Mouse (Mus musculus): ENCODE results near the gene Ago3. TPM values are rescaled to one million over a fixed set of nuclear protein-coding genes. Genes with fewer than 3 reads are reported as not detected.
A peak's percentile ranks its signal among the peaks of the same experiment; 100 is the strongest.

The Ago3 gene
- 17.6 and 22.5 TPM in 2 replicates for polyA plus RNA-seq (2015; fragmentation: Nextera tagmentation; extraction: Ambion mirVana)

- WGBS, result under 1% methylated on average over 56 of the region's 65 CpGs
- H3K4me3 ChIP-seq, result peak within 1 kb of the TSS; percentile 94
These were observed at the start of gene Ago3 for GRCm38 (mm10) chr4:126429347-126430079. TSS of gene Ago3 (minus strand) at chr4:126429556.

GRCm38 (mm10) chr4:126473031-126473430 is 43.7 kb upstream of the Ago3 start:
- Histone ChIP-seq H3K9ac (no peak overlapping the region), H3K4me2 (replicated peaks) (no peak overlapping the region), H3K36me3 (no peaks in the 10 kb centered on the region), H3K4me3 (no peak overlapping the region), H3K27me3 (no peaks in the 10 kb centered on the region), H3K27ac (no peak overlapping the region), H3K9me3 (no peaks in the 10 kb centered on the region), H3K4me1 (no peaks in the 10 kb centered on the region)
- ATAC-seq (ENCODE audit: low FRiP score, low read depth), result no peak
- WGBS, result 41% methylated on average over 5 of the region's 5 CpGs

More at GRCm38 (mm10) chr4:126429347-126430079, at the start of gene Ago3:
- Histone ChIP-seq H3K9me3 (no peaks in the 10 kb centered on the region), H3K36me3 (no peaks in the 10 kb centered on the region), H3K27me3 (no peaks in the 10 kb centered on the region), H3K9ac (peak within 1 kb of the TSS; percentile 93), H3K4me2 (replicated peaks) (peak within 1 kb of the TSS; percentile 92), H3K4me1 (peaks cover 7% of the 10 kb centered on the region), H3K27ac (peak within 1 kb of the TSS; percentile 85)
- peak; percentile 94 for ATAC-seq (ENCODE audit: low FRiP score, low read depth)

GRCm38 (mm10) chr4:126469334-126469733 is 40.0 kb upstream of the Ago3 start:
- H3K27me3 ChIP-seq, result no peaks in the 10 kb centered on the region
- WGBS, result 48% methylated on average over 1 of the region's 1 CpGs
- no peaks in the 10 kb centered on the region for H3K9me3 ChIP-seq
- H3K27ac ChIP-seq, result no peak overlapping the region
- H3K4me2 ChIP-seq (replicated peaks), result no peak overlapping the region
- no peak overlapping the region for H3K4me3 ChIP-seq
- peaks cover 30% of the 10 kb centered on the region for H3K4me1 ChIP-seq
- ATAC-seq (ENCODE audit: low FRiP score, low read depth), result no peak
- no peak overlapping the region for H3K9ac ChIP-seq
- no peaks in the 10 kb centered on the region for H3K36me3 ChIP-seq

GRCm38 (mm10) chr4:126468925-126469324 is 39.6 kb upstream of the Ago3 start:
- H3K4me3 ChIP-seq, result peak overlapping the region; percentile 90
- H3K27ac ChIP-seq, result peak overlapping the region; percentile 69; the same call in 1 of the 2 replicates
- H3K9me3 ChIP-seq, result no peaks in the 10 kb centered on the region
- H3K36me3 ChIP-seq, result no peaks in the 10 kb centered on the region
- peak overlapping the region; percentile 78 for H3K4me2 ChIP-seq (replicated peaks)
- H3K27me3 ChIP-seq, result no peaks in the 10 kb centered on the region
- no peak; the same call in 1 of the 2 replicates for ATAC-seq (ENCODE audit: low FRiP score, low read depth)
- peaks cover 30% of the 10 kb centered on the region for H3K4me1 ChIP-seq
- WGBS, result 9% methylated on average over 8 of the region's 8 CpGs
- peak overlapping the region; percentile 39; the same call in 1 of the 2 replicates for H3K9ac ChIP-seq

- Histone ChIP-seq H3K36me3 (no peaks in the 10 kb centered on the region), H3K9ac (peak within 1 kb of the TSS; percentile 89), H3K27me3 (no peaks in the 10 kb centered on the region), H3K4me2 (replicated peaks) (peak within 1 kb of the TSS; percentile 78), H3K4me3 (peak within 1 kb of the TSS; percentile 90), H3K27ac (peak within 1 kb of the TSS; percentile 69; the same call in 1 of the 2 replicates), H3K4me1 (peaks cover 30% of the 10 kb centered on the region), H3K9me3 (no peaks in the 10 kb centered on the region)
- WGBS, result under 1% methylated on average over 53 of the region's 55 CpGs
- ATAC-seq (ENCODE audit: low FRiP score, low read depth), result peak; percentile 87
These were observed 39.0 kb upstream of the Ago3 start, which contains the start of gene Ago1 for GRCm38 (mm10) chr4:126468285-126468901. TSS of gene Ago1 (minus strand) at chr4:126468583.

GRCm38 (mm10) chr4:126467721-126468284 is 38.4 kb upstream of the Ago3 start:
- Histone ChIP-seq H3K4me1 (peaks cover 30% of the 10 kb centered on the region), H3K4me3 (peak overlapping the region; percentile 90), H3K36me3 (no peaks in the 10 kb centered on the region), H3K9ac (peak overlapping the region; percentile 89), H3K27me3 (no peaks in the 10 kb centered on the region), H3K27ac (peak overlapping the region; percentile 69; the same call in 1 of the 2 replicates), H3K9me3 (no peaks in the 10 kb centered on the region), H3K4me2 (replicated peaks) (peak overlapping the region; percentile 78)
- ATAC-seq (ENCODE audit: low FRiP score, low read depth), result peak; percentile 62
- under 1% methylated on average over 23 of the region's 25 CpGs for WGBS

GRCm38 (mm10) chr4:126466251-126466750 is 36.9 kb upstream of the Ago3 start:
- Histone ChIP-seq H3K36me3 (no peaks in the 10 kb centered on the region), H3K4me1 (peaks cover 30% of the 10 kb centered on the region), H3K9me3 (no peaks in the 10 kb centered on the region), H3K9ac (0 out of 2 replicates have a peak overlapping the region, but pooled peaks have one; percentile 26), H3K4me3 (no peak overlapping the region), H3K27me3 (no peaks in the 10 kb centered on the region), H3K27ac (no peak overlapping the region), H3K4me2 (replicated peaks) (peak overlapping the region; percentile 17)
- no peak for ATAC-seq (ENCODE audit: low FRiP score, low read depth)
- WGBS, result 32% methylated on average over 8 of the region's 8 CpGs

- Histone ChIP-seq H3K27ac (no peak overlapping the region), H3K27me3 (no peaks in the 10 kb centered on the region), H3K4me1 (peaks cover 30% of the 10 kb centered on the region), H3K4me3 (no peak overlapping the region), H3K9me3 (no peaks in the 10 kb centered on the region), H3K4me2 (replicated peaks) (peak overlapping the region; percentile 17), H3K36me3 (peaks cover 1% of the 10 kb centered on the region; the same call in 1 of the 2 replicates), H3K9ac (peak overlapping the region; percentile 26; the same call in 1 of the 2 replicates)
- WGBS, result 18% methylated on average over 8 of the region's 8 CpGs
- no peak for ATAC-seq (ENCODE audit: low FRiP score, low read depth)
These were observed 36.5 kb upstream of the Ago3 start for GRCm38 (mm10) chr4:126465843-126466242.

- H3K27ac ChIP-seq, result no peak overlapping the region
- no peaks in the 10 kb centered on the region for H3K27me3 ChIP-seq
- H3K36me3 ChIP-seq, result peaks cover 11% of the 10 kb centered on the region
- no peak overlapping the region for H3K4me2 ChIP-seq (replicated peaks)
- no peaks in the 10 kb centered on the region for H3K9me3 ChIP-seq
- no peak overlapping the region for H3K4me3 ChIP-seq
- 17% methylated on average over 2 of the region's 2 CpGs for WGBS
- no peak for ATAC-seq (ENCODE audit: low FRiP score, low read depth)
- H3K4me1 ChIP-seq, result peaks cover 30% of the 10 kb centered on the region
- H3K9ac ChIP-seq, result no peak overlapping the region
These were observed 35.5 kb upstream of the Ago3 start for GRCm38 (mm10) chr4:126464892-126465235.

- Histone ChIP-seq H3K27me3 (no peaks in the 10 kb centered on the region), H3K4me2 (replicated peaks) (no peak overlapping the region), H3K9ac (no peak overlapping the region), H3K4me3 (no peak overlapping the region), H3K9me3 (no peaks in the 10 kb centered on the region), H3K36me3 (peaks cover 16% of the 10 kb centered on the region), H3K4me1 (peaks cover 30% of the 10 kb centered on the region), H3K27ac (no peak overlapping the region)
- 36% methylated on average over 4 of the region's 4 CpGs for WGBS
- ATAC-seq (ENCODE audit: low FRiP score, low read depth), result no peak
These were observed 35.0 kb upstream of the Ago3 start for GRCm38 (mm10) chr4:126464189-126464891.

- no peaks in the 10 kb centered on the region for H3K9me3 ChIP-seq
- no peaks in the 10 kb centered on the region for H3K27me3 ChIP-seq
- 88% methylated on average over 7 of the region's 7 CpGs for WGBS
- ATAC-seq (ENCODE audit: low FRiP score, low read depth), result no peak
- H3K9ac ChIP-seq, result no peak overlapping the region
- H3K27ac ChIP-seq, result no peak overlapping the region
- H3K4me1 ChIP-seq, result no peaks in the 10 kb centered on the region
- peaks cover 94% of the 10 kb centered on the region for H3K36me3 ChIP-seq
- no peak overlapping the region for H3K4me3 ChIP-seq
- H3K4me2 ChIP-seq (replicated peaks), result no peak overlapping the region
These were observed 26.1 kb upstream of the Ago3 start for GRCm38 (mm10) chr4:126455441-126455840.

Measured in limb, embryonic 13.5 days (tissue).